ENCODE assay signal across 8 mouse cellular contexts in the genomic region with DNA sequence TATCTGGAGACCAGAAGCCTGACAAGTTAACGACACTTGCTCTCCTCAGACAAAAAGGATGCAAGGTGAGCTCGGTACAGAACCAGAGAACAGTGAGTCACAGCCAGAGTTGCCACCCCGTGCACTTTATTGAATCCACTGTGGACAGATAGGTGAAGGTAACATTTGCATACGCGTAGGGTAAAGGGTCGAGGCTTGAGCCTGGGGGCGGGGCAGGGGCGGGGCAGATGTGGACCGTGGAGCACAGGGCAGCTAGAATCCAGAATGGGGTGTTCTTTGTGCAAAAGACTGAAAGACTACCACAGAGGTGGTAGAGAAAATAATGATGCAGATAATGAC. TPM values are rescaled to one million over a fixed set of nuclear protein-coding genes. Genes with fewer than 3 reads are reported as not detected.
DNase-seq lines count a peak whose midpoint lies in the region; ATAC-seq and TF ChIP-seq lines count a peak whose summit lies in the region.
"Had no signal": no experiment of that assay in that cellular context is flagged by ENCODE, and none has a peak within 500 bp of the region (broad histone marks: within the 10 kb centered on the region; RNA-seq: fewer than 3 reads in every experiment).

No protein-coding gene starts in this region.

- 12% methylated on average over 9 of the region's 9 CpGs for WGBS in heart, postnatal 0 days
- 4% methylated on average over 9 of the region's 9 CpGs for WGBS in liver, embryonic 14.5 days (ENCODE audit: insufficient replicate concordance)

- H3K36me3 ChIP-seq in testis, adult 2 months (ENCODE audit: control insufficient read depth, insufficient read depth, low read length) = no peaks in the 10 kb centered on the region
- peaks cover 4% of the 10 kb centered on the region; the same call in 1 of the 2 replicates for H3K36me3 ChIP-seq in heart, postnatal 0 days (replicated peaks; ENCODE audit: control insufficient read depth, insufficient read depth, low read length)
- H3K36me3 ChIP-seq in liver, embryonic 14.5 days (replicated peaks; ENCODE audit: control insufficient read depth, insufficient read depth, low read depth) = no peaks in the 10 kb centered on the region

- peak overlapping the region; percentile 70 for H3K4me3 ChIP-seq in testis, adult 2 months (ENCODE audit: control insufficient read depth, low read depth, low read length)
- peak overlapping the region; percentile 59 for H3K4me3 ChIP-seq in heart, postnatal 0 days (ENCODE audit: low read depth, low read length)
- H3K4me3 ChIP-seq in liver, embryonic 14.5 days (ENCODE audit: insufficient read depth in 1 of 2, low read depth in 2 of 2, low read length in 2 of 2) = peak overlapping the region; percentile 51 to 86

- H3K4me1 ChIP-seq in testis, adult 2 months (ENCODE audit: control insufficient read depth, insufficient read depth, low read length) = no peaks in the 10 kb centered on the region; the same call in 1 of the 2 replicates
- H3K4me1 ChIP-seq in heart, postnatal 0 days (ENCODE audit: control insufficient read depth, insufficient read depth) = peaks cover 28% of the 10 kb centered on the region
- H3K4me1 ChIP-seq in liver, embryonic 14.5 days (replicated peaks; ENCODE audit: control insufficient read depth in 2 of 2, insufficient read depth in 2 of 2, low read length in 1 of 2) = peaks cover 3 to 16% of the 10 kb centered on the region in 2 experiments; a peak in 3 of 4 replicates

- peak overlapping the region; percentile 67 for H3K9ac ChIP-seq in heart, postnatal 0 days (replicated peaks; ENCODE audit: low read depth, low read length)
- no peak overlapping the region for H3K9ac ChIP-seq in liver, embryonic 14.5 days (replicated peaks)

- H3K27ac ChIP-seq in testis, adult 2 months (ENCODE audit: control insufficient read depth, insufficient read depth, low read depth, low read length) = no peak overlapping the region
- peak overlapping the region; percentile 91; the same call in 1 of the 2 replicates for H3K27ac ChIP-seq in heart, postnatal 0 days (ENCODE audit: low read depth)
- H3K27ac ChIP-seq in liver, embryonic 14.5 days = no peak overlapping the region

- H3K4me2 ChIP-seq in heart, postnatal 0 days (ENCODE audit: low read depth, low read length) = peak overlapping the region; percentile 74
- H3K4me2 ChIP-seq in liver, embryonic 14.5 days (ENCODE audit: low read depth) = peak overlapping the region; percentile 63

- no peak for TF ChIP-seq EP300 in heart, postnatal 0 days (IDR thresholded peaks at IDR 0.05; ENCODE audit: low read depth)
- no peak for TF ChIP-seq EP300 in liver, embryonic 14.5 days (IDR thresholded peaks at IDR 0.05; ENCODE audit: low read depth)

- no peaks in the 10 kb centered on the region for H3K27me3 ChIP-seq in testis, adult 2 months (ENCODE audit: control insufficient read depth, insufficient read depth, low read length)
- no peaks in the 10 kb centered on the region for H3K27me3 ChIP-seq in heart, postnatal 0 days (ENCODE audit: control insufficient read depth, insufficient read depth, low read length)
- H3K27me3 ChIP-seq in liver, embryonic 14.5 days (ENCODE audit: control insufficient read depth, insufficient read depth, low read length) = no peaks in the 10 kb centered on the region

- H3K9me3 ChIP-seq in heart, postnatal 0 days (replicated peaks; ENCODE audit: control insufficient read depth, low read length) = no peaks in the 10 kb centered on the region
- H3K9me3 ChIP-seq in liver, embryonic 14.5 days (ENCODE audit: control insufficient read depth, low read length) = no peaks in the 10 kb centered on the region

- no peak for ATAC-seq in heart, postnatal 0 days (ENCODE audit: insufficient read depth, low read depth)
- no peak for ATAC-seq in liver, embryonic 14.5 days (ENCODE audit: insufficient read depth)

- DNase-seq in testis, postnatal 10 days (ENCODE audit: low spot score) = no peak
- no peak for DNase-seq in heart, postnatal 0 days (ENCODE audit: low spot score)
- DNase-seq in liver, embryonic 14.5 days (ENCODE audit: low read depth in 3 of 3, low spot score in 3 of 3) = no peak
- no peak for DNase-seq in right cerebral cortex, postnatal 36 days (ENCODE audit: low spot score in 2 of 2)
- no peak for DNase-seq in cerebellum, postnatal 25 days
- DNase-seq in layer of hippocampus, postnatal 36 days = no peak

- no peak for TF ChIP-seq POLR2A in testis, adult 2 months (IDR thresholded peaks at IDR 0.05; ENCODE audit: control insufficient read depth, low read depth, low read length)

- TF ChIP-seq CTCF in testis, adult 2 months (IDR thresholded peaks at IDR 0.05; ENCODE audit: control insufficient read depth, insufficient read depth, insufficient replicate concordance, low read depth, low read length) = no peak
- TF ChIP-seq CTCF in heart, postnatal 0 days (IDR thresholded peaks at IDR 0.05; ENCODE audit: low read depth) = no peak
- TF ChIP-seq CTCF in liver, embryonic 14.5 days (IDR thresholded peaks at IDR 0.05; ENCODE audit: low read depth) = no peak

RNA-seq across cellular contexts. Expression of a gene that starts 1.0 kb away (rescaled TPM):
- polyA plus RNA-seq in testis, adult 2 months (2012; rRNA removed) = not detected in 2 replicates
- total RNA-seq in heart, postnatal 0 days (2014; rRNA removed; ENCODE audit: low replicate concordance) = not detected in 2 replicates
- polyA plus RNA-seq in heart, postnatal 0 days (2015; fragmentation: Nextera tagmentation; extraction: Ambion mirVana) = 0.36 TPM in 1 of 2 replicates, not detected in the other
- not detected in 2 replicates for polyA plus RNA-seq in liver, embryonic 14.5 days (2012; rRNA removed)
- not detected in 2 replicates for polyA plus RNA-seq in liver, embryonic 14.5 days (2014; fragmentation: Nextera tagmentation; extraction: Ambion mirVana)
- total RNA-seq in layer of hippocampus, postnatal 36 days (2021) = not detected
- polyA plus RNA-seq: cortical plate, adult 2 months had no signal

RNA-seq across cellular contexts. Expression of a gene that starts 1.1 kb away (rescaled TPM):
- 39.0 and 51.4 TPM in 2 replicates for polyA plus RNA-seq in testis, adult 2 months (2012; rRNA removed)
- total RNA-seq in heart, postnatal 0 days (2014; rRNA removed; ENCODE audit: low replicate concordance) = 172 and 232 TPM in 2 replicates
- polyA plus RNA-seq in heart, postnatal 0 days (2015; fragmentation: Nextera tagmentation; extraction: Ambion mirVana) = 516 and 534 TPM in 2 replicates
- 217 and 258 TPM in 2 replicates for polyA plus RNA-seq in liver, embryonic 14.5 days (2012; rRNA removed)
- polyA plus RNA-seq in liver, embryonic 14.5 days (2014; fragmentation: Nextera tagmentation; extraction: Ambion mirVana) = 405 and 432 TPM in 2 replicates
- total RNA-seq in layer of hippocampus, postnatal 36 days (2021) = 10 to 100 TPM in 1 of 2 experiments, 1 to 10 TPM in 1; 8.4 to 14.1 TPM

RNA-seq across cellular contexts. Expression of a gene that starts 4.6 kb away (rescaled TPM):
- polyA plus RNA-seq in testis, adult 2 months (2012; rRNA removed) = 0.15 TPM in 1 of 2 replicates, not detected in the other
- 3.4 TPM in 1 of 2 replicates, not detected in the other for total RNA-seq in heart, postnatal 0 days (2014; rRNA removed; ENCODE audit: low replicate concordance)
- 0.56 and 0.87 TPM in 2 replicates for polyA plus RNA-seq in heart, postnatal 0 days (2015; fragmentation: Nextera tagmentation; extraction: Ambion mirVana)
- polyA plus RNA-seq in liver, embryonic 14.5 days (2012; rRNA removed) = 0.17 and 0.33 TPM in 2 replicates
- 0.30 and 0.32 TPM in 2 replicates for polyA plus RNA-seq in liver, embryonic 14.5 days (2014; fragmentation: Nextera tagmentation; extraction: Ambion mirVana)
- total RNA-seq in layer of hippocampus, postnatal 36 days (2021) = not detected
- polyA plus RNA-seq: cortical plate, adult 2 months had no signal

RNA-seq across cellular contexts. Expression of a gene that starts 12.3 kb away (rescaled TPM):
- 3.0 and 6.9 TPM in 2 replicates for polyA plus RNA-seq in testis, adult 2 months (2012; rRNA removed)
- total RNA-seq in heart, postnatal 0 days (2014; rRNA removed; ENCODE audit: low replicate concordance) = 1.4 and 23.1 TPM in 2 replicates
- 4.1 and 6.6 TPM in 2 replicates for polyA plus RNA-seq in heart, postnatal 0 days (2015; fragmentation: Nextera tagmentation; extraction: Ambion mirVana)
- 34.2 and 35.7 TPM in 2 replicates for polyA plus RNA-seq in liver, embryonic 14.5 days (2012; rRNA removed)
- 20.2 and 30.9 TPM in 2 replicates for polyA plus RNA-seq in liver, embryonic 14.5 days (2014; fragmentation: Nextera tagmentation; extraction: Ambion mirVana)
- total RNA-seq in layer of hippocampus, postnatal 36 days (2021) = 1 to 10 TPM; 1.6 to 3.8 TPM

RNA-seq across cellular contexts. Expression of a gene that starts 13.5 kb away (rescaled TPM):
- polyA plus RNA-seq in testis, adult 2 months (2012; rRNA removed) = 2.0 and 2.4 TPM in 2 replicates
- total RNA-seq in heart, postnatal 0 days (2014; rRNA removed; ENCODE audit: low replicate concordance) = 13.8 and 16.3 TPM in 2 replicates
- polyA plus RNA-seq in heart, postnatal 0 days (2015; fragmentation: Nextera tagmentation; extraction: Ambion mirVana) = 5.8 and 5.9 TPM in 2 replicates
- 7.2 TPM in 2 replicates for polyA plus RNA-seq in liver, embryonic 14.5 days (2012; rRNA removed)
- 4.5 and 4.9 TPM in 2 replicates for polyA plus RNA-seq in liver, embryonic 14.5 days (2014; fragmentation: Nextera tagmentation; extraction: Ambion mirVana)
- 1 to 10 TPM; 3.9 to 4.0 TPM for total RNA-seq in layer of hippocampus, postnatal 36 days (2021)
